Mouse (Mus musculus): ENCODE data around the gene Cpsf3. TPM values are rescaled to one million over a fixed set of nuclear protein-coding genes. Genes with fewer than 3 reads are reported as not detected.
A peak's percentile ranks its signal among the peaks of the same experiment; 100 is the strongest.

Cpsf3 gene
- total RNA-seq, 2 experiments from 2014 or later, result 43.8 to 54.1 TPM

GRCm38 (mm10) chr12:21298856-21299255 is 13.7 kb downstream of the Cpsf3 start:
- no peak for TF ChIP-seq CTCF (IDR thresholded peaks at IDR 0.05)
- intact Hi-C loops (cut with DNase I), result no loop called here

GRCm38 (mm10) chr12:21301324-21301723 is 16.1 kb downstream of the Cpsf3 start:
- no peak for DNase-seq (ENCODE audit: extremely low spot score in 1 of 2, low spot score in 2 of 2)
- H3K27ac ChIP-seq, result no peak overlapping the region
- intact Hi-C loops (cut with DNase I), result no loop called here
- no peak overlapping the region for H3K4me3 ChIP-seq
- no peak for TF ChIP-seq CTCF (IDR thresholded peaks at IDR 0.05)

More at GRCm38 (mm10) chr12:21298856-21299255, 13.7 kb downstream of the Cpsf3 start:
- no peak overlapping the region for H3K4me3 ChIP-seq
- DNase-seq (ENCODE audit: extremely low spot score in 1 of 2, low spot score in 2 of 2), result no peak
- H3K27ac ChIP-seq, result no peak overlapping the region

GRCm38 (mm10) chr12:21301932-21302331 is 16.7 kb downstream of the Cpsf3 start:
- H3K27ac ChIP-seq, result no peak overlapping the region
- DNase-seq (ENCODE audit: extremely low spot score in 1 of 2, low spot score in 2 of 2), result no peak
- intact Hi-C loops (cut with DNase I), result no loop called here
- TF ChIP-seq CTCF (IDR thresholded peaks at IDR 0.05), result no peak
- no peak overlapping the region for H3K4me3 ChIP-seq

- no peak for DNase-seq (ENCODE audit: extremely low spot score in 1 of 2, low spot score in 2 of 2)
- TF ChIP-seq CTCF (IDR thresholded peaks at IDR 0.05), result no peak
- intact Hi-C loops (cut with DNase I), result no loop called here
- H3K27ac ChIP-seq, result no peak overlapping the region
- no peak overlapping the region for H3K4me3 ChIP-seq
Measured at GRCm38 (mm10) chr12:21302361-21302783, 17.2 kb downstream of the Cpsf3 start.

GRCm38 (mm10) chr12:21305741-21306140 is 20.6 kb downstream of the Cpsf3 start:
- TF ChIP-seq CTCF (IDR thresholded peaks at IDR 0.05), result no peak
- intact Hi-C loops (cut with DNase I), result no loop called here
- Histone ChIP-seq H3K27ac (no peak overlapping the region), H3K4me3 (no peak overlapping the region)
- no peak for DNase-seq (ENCODE audit: extremely low spot score in 1 of 2, low spot score in 2 of 2)

GRCm38 (mm10) chr12:21306721-21307120 is 21.5 kb downstream of the Cpsf3 start:
- no peak overlapping the region for H3K27ac ChIP-seq
- no peak overlapping the region for H3K4me3 ChIP-seq
- no peak for DNase-seq (ENCODE audit: extremely low spot score in 1 of 2, low spot score in 2 of 2)
- TF ChIP-seq CTCF (IDR thresholded peaks at IDR 0.05), result no peak
- intact Hi-C loops (cut with DNase I), result no loop called here

- intact Hi-C loops (cut with DNase I), result loop anchor here (10.0 kb wide), 1 partner anchor 387 kb away; no protein-coding TSS in a partner anchor
- no peak for TF ChIP-seq CTCF (IDR thresholded peaks at IDR 0.05)
- Histone ChIP-seq H3K4me3 (no peak overlapping the region), H3K27ac (no peak overlapping the region)
- DNase-seq (ENCODE audit: extremely low spot score in 1 of 2, low spot score in 2 of 2), result no peak
Measured at GRCm38 (mm10) chr12:21312201-21312600, 27.0 kb downstream of the Cpsf3 start.

- peak within 1 kb of the TSS; percentile 82 for H3K27ac ChIP-seq
Measured at GRCm38 (mm10) chr12:21315923-21316868, 31.0 kb downstream of the Cpsf3 start, which contains the start of gene Iah1. Gene Iah1, plus strand, starts transcription at chr12:21316389.

GRCm38 (mm10) chr12:21316869-21317265 is 31.7 kb downstream of the Cpsf3 start:
- DNase-seq (ENCODE audit: extremely low spot score in 1 of 2, low spot score in 2 of 2), result no peak
- TF ChIP-seq CTCF (IDR thresholded peaks at IDR 0.05), result no peak
- Histone ChIP-seq H3K27ac (no peak overlapping the region), H3K4me3 (peak overlapping the region; percentile 70)
- intact Hi-C loops (cut with DNase I), result loop anchor here (1.0 to 10.0 kb wide), 3 partner anchors 31 to 392 kb away; partner anchors contain the start of genes Adam17 and Itgb1bp1

More at GRCm38 (mm10) chr12:21315923-21316868, 31.0 kb downstream of the Cpsf3 start, which contains the start of gene Iah1:
- peak; percentile 80 for DNase-seq (ENCODE audit: extremely low spot score in 1 of 2, low spot score in 2 of 2)
- intact Hi-C loops (cut with DNase I), result loop anchor here (1.0 to 10.0 kb wide), 3 partner anchors 30 to 391 kb away; partner anchors contain the start of genes Adam17 and Itgb1bp1
- TF ChIP-seq CTCF (IDR thresholded peaks at IDR 0.05), result no peak
- H3K4me3 ChIP-seq, result peak within 1 kb of the TSS; percentile 70

- DNase-seq (ENCODE audit: extremely low spot score in 1 of 2, low spot score in 2 of 2), result peak; percentile 54 to 62
- intact Hi-C loops (cut with DNase I), result loop anchor here (5.0 to 10.0 kb wide), 2 partner anchors 54 to 394 kb away; partner anchors contain the start of gene Adam17
- TF ChIP-seq CTCF (IDR thresholded peaks at IDR 0.05), result peak; percentile 86
- no peak overlapping the region for H3K4me3 ChIP-seq
- H3K27ac ChIP-seq, result no peak overlapping the region
Measured at GRCm38 (mm10) chr12:21318143-21318895, 33.1 kb downstream of the Cpsf3 start.

GRCm38 (mm10) chr12:21320317-21320716 is 35.1 kb downstream of the Cpsf3 start:
- Histone ChIP-seq H3K4me3 (no peak overlapping the region), H3K27ac (no peak overlapping the region)
- intact Hi-C loops (cut with DNase I), result no loop called here
- DNase-seq (ENCODE audit: extremely low spot score in 1 of 2, low spot score in 2 of 2), result no peak
- no peak for TF ChIP-seq CTCF (IDR thresholded peaks at IDR 0.05)

Measured in left cerebral cortex, adult 2 months (tissue).